10 mouse cellular contexts compared by ENCODE assay signal in the genomic region with DNA sequence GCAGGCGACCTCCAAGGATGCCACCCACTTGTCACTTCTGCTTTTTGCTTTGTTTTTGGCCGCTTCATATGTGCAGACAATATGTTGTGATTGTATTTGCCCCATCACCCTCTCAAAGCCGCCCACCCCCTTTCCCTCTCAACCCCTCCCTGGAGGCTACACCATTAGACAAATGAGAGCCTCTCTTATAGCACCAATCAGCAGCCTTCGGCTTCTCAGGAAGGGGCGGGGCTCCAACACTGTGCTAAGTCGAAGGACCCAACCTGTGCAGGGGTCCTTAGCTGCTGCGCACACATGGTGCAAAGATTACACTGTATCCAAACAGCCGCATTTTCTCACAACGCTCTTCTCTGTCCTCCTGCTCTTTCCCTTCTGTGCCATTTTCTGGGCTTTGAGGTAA.
A peak's percentile ranks its signal among the peaks of the same experiment; 100 is the strongest.
DNase-seq lines count a peak whose midpoint lies in the region; ATAC-seq lines count a peak whose summit lies in the region.
"Had no signal": no experiment of that assay in that cellular context is flagged by ENCODE, and none has a peak within 500 bp of the region (broad histone marks: within the 10 kb centered on the region; RNA-seq: fewer than 3 reads in every experiment).

No protein-coding gene starts in this region.

- no peak overlapping the region for H3K4me3 ChIP-seq in hindbrain, embryonic 12.5 days
- H3K4me3 ChIP-seq in hindbrain, embryonic 14.5 days (replicated peaks; ENCODE audit: low read length) = no peak overlapping the region
- no peak overlapping the region for H3K4me3 ChIP-seq in limb, embryonic 12.5 days (replicated peaks)
- H3K4me3 ChIP-seq: heart, embryonic 15.5 days; left cerebral cortex, adult 2 months had no signal

- no peak overlapping the region for H3K9ac ChIP-seq in hindbrain, embryonic 12.5 days
- no peak overlapping the region for H3K9ac ChIP-seq in hindbrain, embryonic 14.5 days
- H3K9ac ChIP-seq in limb, embryonic 12.5 days (replicated peaks) = no peak overlapping the region
- H3K9ac ChIP-seq: heart, embryonic 15.5 days had no signal

- H3K4me2 ChIP-seq in hindbrain, embryonic 12.5 days (replicated peaks) = peak overlapping the region; percentile 22
- no peak overlapping the region for H3K4me2 ChIP-seq in hindbrain, embryonic 14.5 days (replicated peaks)
- H3K4me2 ChIP-seq in limb, embryonic 12.5 days = peak overlapping the region; percentile 28
- H3K4me2 ChIP-seq: heart, embryonic 15.5 days had no signal

- no peaks in the 10 kb centered on the region for H3K9me3 ChIP-seq in hindbrain, embryonic 12.5 days (replicated peaks)
- no peaks in the 10 kb centered on the region for H3K9me3 ChIP-seq in hindbrain, embryonic 14.5 days (ENCODE audit: control insufficient read depth, low read length)
- no peaks in the 10 kb centered on the region for H3K9me3 ChIP-seq in limb, embryonic 12.5 days
- H3K9me3 ChIP-seq: heart, embryonic 15.5 days had no signal

- DNase-seq in hindbrain, embryonic 14.5 days (ENCODE audit: low spot score) = no peak
- DNase-seq in testis, postnatal 14 days (ENCODE audit: low spot score) = peak; percentile 21
- no peak for DNase-seq in testis, postnatal 10 days (ENCODE audit: low spot score)
- no peak for DNase-seq in frontal cortex, postnatal 25 days (ENCODE audit: low spot score in 2 of 2)
- no peak for DNase-seq in liver

- 50% methylated on average over 9 of the region's 9 CpGs for WGBS in hindbrain, embryonic 12.5 days
- WGBS in hindbrain, embryonic 14.5 days = 56% methylated on average over 9 of the region's 9 CpGs
- WGBS in limb, embryonic 12.5 days = 54% methylated on average over 9 of the region's 9 CpGs

- H3K36me3 ChIP-seq in hindbrain, embryonic 12.5 days = no peaks in the 10 kb centered on the region
- no peaks in the 10 kb centered on the region for H3K36me3 ChIP-seq in hindbrain, embryonic 14.5 days (replicated peaks; ENCODE audit: control insufficient read depth, insufficient read depth)
- H3K36me3 ChIP-seq in limb, embryonic 12.5 days = no peaks in the 10 kb centered on the region
- H3K36me3 ChIP-seq: heart, embryonic 15.5 days had no signal

- H3K27me3 ChIP-seq in hindbrain, embryonic 12.5 days = no peaks in the 10 kb centered on the region
- H3K27me3 ChIP-seq in hindbrain, embryonic 14.5 days (ENCODE audit: control insufficient read depth, insufficient read depth, low read length) = no peaks in the 10 kb centered on the region
- peaks cover 18% of the 10 kb centered on the region for H3K27me3 ChIP-seq in limb, embryonic 12.5 days

- peaks cover 22% of the 10 kb centered on the region for H3K4me1 ChIP-seq in hindbrain, embryonic 12.5 days
- 0 out of 2 replicates have a peak, but pooled peaks cover 5% of the 10 kb centered on the region for H3K4me1 ChIP-seq in hindbrain, embryonic 14.5 days (replicated peaks; ENCODE audit: control insufficient read depth, insufficient read depth, low read length)
- 0 out of 2 replicates have a peak, but pooled peaks cover 5% of the 10 kb centered on the region for H3K4me1 ChIP-seq in limb, embryonic 12.5 days (replicated peaks)
- H3K4me1 ChIP-seq: heart, embryonic 15.5 days had no signal

- H3K27ac ChIP-seq in hindbrain, embryonic 12.5 days = no peak overlapping the region
- no peak overlapping the region for H3K27ac ChIP-seq in hindbrain, embryonic 14.5 days
- no peak overlapping the region for H3K27ac ChIP-seq in limb, embryonic 12.5 days
- H3K27ac ChIP-seq: heart, embryonic 15.5 days; left cerebral cortex, adult 2 months had no signal

- no peak for ATAC-seq in hindbrain, embryonic 12.5 days (ENCODE audit: low FRiP score)
- no peak for ATAC-seq in hindbrain, embryonic 14.5 days (ENCODE audit: low FRiP score)
- ATAC-seq in limb, embryonic 12.5 days (ENCODE audit: insufficient number of reproducible peaks, insufficient read depth, low FRiP score, low TSS enrichment, low read depth) = no peak
- ATAC-seq in erythroblast, adult 5-6 weeks (replicated peaks; ENCODE audit: low FRiP score, poor library complexity, severe bottlenecking) = no peak
